Mouse (Mus musculus) MEL-GATA-1-ER (cell line): ENCODE measurements at regions not wholly inside any gene's neighbourhood (a gene's known extent, or its start where the extent isn't known, plus 50 kb on each side); places are given as distances from the start of the nearest gene placed in this dataset.

ENCODE experiments used
- DNase-seq: peaks from one replicate; pipeline ENCODE4 v3.0.0-alpha.2; 2012; ENCODE audit warnings: low read depth; ENCODE audit errors: extremely low read depth

GRCm38 (mm10) chr7:31208237-31209054 lies 52.8 kb upstream of the Gramd1a start:
- peak; percentile 71 for DNase-seq

GRCm38 (mm10) chr7:31207563-31208236 lies 52.0 kb upstream of the Gramd1a start:
- no peak for DNase-seq
